Mouse (Mus musculus) mouse embryonic stem cell (cell line): ENCODE measurements at regions not wholly inside any gene's neighbourhood (a gene's known extent, or its start where the extent isn't known, plus 50 kb on each side); places are given as distances from the start of the nearest gene placed in this dataset.

Experiments used
- in situ Hi-C, 2 experiments: fragments of 300-500 bp; cut with MboI; formaldehyde crosslinking; loops; 1 replicate in 1 of 2; 3 replicates in 1 of 2; pipeline ENCODE4 v1.14.3; 2019 to 2020; ENCODE audit warnings: low sequenced_read_pairs in 2 of 2, low pct_unique_long_range_greater_than_20kb in 1 of 2, mixed read lengths in 1 of 2; ENCODE audit not compliant: unreplicated experiment in 1 of 2

- in situ Hi-C loops = no loop called here
Observed at GRCm38 (mm10) chr15:87994546-87994945, 450.4 kb downstream of the Fam19a5 start.

DNA sequence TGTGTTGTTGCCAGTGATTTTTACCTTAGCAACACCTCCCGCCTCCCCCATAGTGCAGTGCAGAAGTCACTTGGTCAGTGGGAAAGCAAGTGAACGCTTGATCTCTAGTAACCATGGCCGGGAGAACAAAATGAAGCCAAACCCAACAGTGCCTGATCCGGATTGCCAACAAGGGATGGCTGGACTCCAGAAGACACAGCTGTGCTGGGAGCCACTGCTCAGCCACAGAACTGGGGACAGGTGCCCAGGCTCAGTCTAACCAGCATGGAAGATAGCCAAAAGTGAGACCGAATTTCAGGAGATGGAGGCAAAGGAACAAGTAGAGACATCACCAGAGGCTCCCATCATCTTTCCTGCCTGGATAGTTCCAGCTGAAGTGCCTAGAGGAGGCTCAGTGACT lies 473.0 kb downstream of the Fam19a5 start:
- in situ Hi-C loops = no loop called here

DNA sequence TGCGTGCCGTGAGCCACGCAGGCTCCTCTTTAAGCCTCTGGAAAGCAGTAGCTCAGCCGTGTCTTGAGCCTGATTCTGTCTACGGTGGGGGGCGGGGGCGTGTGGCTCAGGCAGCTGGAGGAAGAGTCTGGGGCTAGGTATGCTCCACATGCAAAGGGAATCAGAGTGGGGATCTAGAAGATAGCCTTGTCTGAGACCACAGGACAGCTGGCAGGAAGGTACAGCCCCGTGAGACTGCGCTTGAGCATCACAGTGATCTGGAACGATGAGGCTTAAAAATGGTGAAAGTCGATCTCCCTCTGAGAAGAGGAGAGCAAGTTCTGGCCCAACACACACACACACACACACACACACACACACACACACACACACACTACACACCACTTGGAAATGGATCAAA lies 488.7 kb downstream of the Fam19a5 start:
- in situ Hi-C loops = no loop called here

GRCm38 (mm10) chr15:88033725-88034124 lies 489.6 kb downstream of the Fam19a5 start:
- in situ Hi-C loops = no loop called here

- in situ Hi-C loops = no loop called here
Observed at GRCm38 (mm10) chr15:88035486-88035885, 491.4 kb downstream of the Fam19a5 start.

GRCm38 (mm10) chr15:88036146-88037000 lies 492.3 kb downstream of the Fam19a5 start:
- in situ Hi-C loops = no loop called here

- in situ Hi-C loops = no loop called here
Observed at GRCm38 (mm10) chr15:88037606-88038005, 493.5 kb downstream of the Fam19a5 start.

GRCm38 (mm10) chr15:88042821-88043220 lies 498.7 kb downstream of the Fam19a5 start:
- in situ Hi-C loops = no loop called here

- in situ Hi-C loops = no loop called here
Observed at GRCm38 (mm10) chr15:88058071-88058470, 514.0 kb downstream of the Fam19a5 start.

DNA sequence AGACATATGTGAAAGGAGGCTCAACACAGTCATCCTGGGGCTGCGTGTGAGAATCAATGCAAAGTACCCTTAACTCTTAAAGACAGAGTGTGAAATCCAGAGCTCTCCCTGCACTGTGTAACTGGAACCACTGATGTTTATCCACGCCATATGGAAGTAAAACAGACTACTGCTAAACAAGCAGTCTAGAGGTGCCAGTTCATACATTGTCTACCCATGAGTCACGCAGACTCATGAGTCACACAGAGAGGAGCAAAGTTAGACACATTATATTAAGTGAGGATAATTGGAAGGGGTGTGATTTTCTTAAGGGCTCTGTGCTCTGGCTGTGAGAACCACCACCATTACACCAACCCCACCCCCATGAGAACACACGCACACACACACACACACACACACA lies 516.8 kb downstream of the Fam19a5 start:
- in situ Hi-C loops = no loop called here

- in situ Hi-C loops = no loop called here
Observed at GRCm38 (mm10) chr15:88063041-88063440, 518.9 kb downstream of the Fam19a5 start.

DNA sequence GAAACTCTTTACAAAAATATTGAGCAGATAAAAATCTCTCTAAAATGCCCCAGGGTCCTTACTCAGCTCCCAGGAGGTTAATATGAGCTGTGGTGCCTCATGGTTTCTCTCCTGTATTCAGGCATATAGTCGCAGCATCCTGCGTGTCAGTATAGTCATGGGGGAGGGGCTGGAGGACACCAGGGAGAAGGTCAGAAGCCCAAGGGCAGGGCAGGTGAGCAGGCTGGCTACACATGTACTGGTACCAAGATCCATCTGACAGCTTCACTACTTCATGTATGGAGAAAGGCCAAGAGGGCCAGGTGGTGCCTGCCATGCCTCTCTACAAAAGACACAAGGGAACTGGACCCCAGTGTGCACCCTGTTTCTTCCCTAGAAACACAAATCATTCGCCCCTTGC lies 524.4 kb downstream of the Fam19a5 start:
- in situ Hi-C loops = no loop called here

GRCm38 (mm10) chr15:88072676-88073075 lies 527.4 kb upstream of the Zdhhc25 start:
- in situ Hi-C loops = no loop called here

DNA sequence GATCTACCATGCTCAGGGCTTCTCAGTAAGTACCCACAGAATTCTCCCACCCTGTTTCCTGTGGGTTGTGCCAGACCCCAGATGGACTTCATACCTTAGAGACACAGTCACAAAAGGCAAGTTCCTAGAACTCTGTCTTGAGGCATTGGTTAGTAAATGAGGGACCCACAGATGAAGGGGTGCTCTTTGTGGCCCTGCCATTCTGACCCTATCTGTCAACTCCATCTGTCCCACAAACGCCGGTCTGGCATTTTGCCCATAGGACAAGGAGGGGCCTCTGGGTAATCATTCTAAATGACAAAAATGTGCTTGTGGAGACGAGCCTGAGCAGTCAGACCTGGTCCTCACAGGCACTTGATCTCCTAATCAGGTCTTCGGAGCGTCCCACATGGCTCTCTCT lies 516.2 kb upstream of the Zdhhc25 start:
- in situ Hi-C loops = no loop called here

GRCm38 (mm10) chr15:88085631-88086030 lies 514.5 kb upstream of the Zdhhc25 start:
- in situ Hi-C loops = no loop called here

DNA sequence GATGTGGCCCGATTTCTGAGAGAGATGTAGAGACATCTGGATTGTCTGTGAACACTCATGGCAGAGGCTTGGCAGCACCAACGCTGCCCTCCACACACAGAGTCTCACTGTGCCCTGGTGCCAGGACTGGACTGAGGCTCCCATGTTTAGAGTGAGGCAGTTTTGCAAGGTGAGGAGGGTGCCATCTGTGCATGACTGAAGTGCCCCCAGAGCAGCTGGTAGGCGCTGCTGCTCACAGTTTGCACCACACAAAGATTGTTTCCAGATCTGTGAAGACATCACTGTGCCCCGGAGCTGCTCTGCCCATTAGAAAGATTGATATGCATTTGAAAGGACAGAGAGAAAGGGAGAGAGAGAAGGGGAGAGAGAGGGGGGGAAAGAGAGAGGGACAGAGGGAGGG lies 510.6 kb upstream of the Zdhhc25 start:
- in situ Hi-C loops = no loop called here

DNA sequence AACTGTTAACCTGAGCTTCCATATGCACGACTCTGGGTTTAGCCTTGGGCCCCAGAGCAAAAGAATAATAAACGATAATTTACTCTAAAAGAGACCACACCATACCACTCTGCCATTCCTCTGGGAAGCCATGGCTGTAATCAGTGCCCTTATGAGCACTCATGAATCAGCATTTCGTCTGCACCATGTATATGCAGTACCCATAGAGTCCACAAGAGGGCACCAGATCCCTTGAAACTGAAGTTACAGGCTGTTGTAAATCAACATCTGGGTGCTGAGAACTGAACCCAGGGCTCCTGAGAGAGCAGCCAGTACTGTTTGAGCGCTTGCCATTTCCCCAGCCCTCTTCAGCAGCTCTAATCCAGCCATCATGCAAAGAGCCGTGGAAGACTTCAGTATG lies 508.7 kb upstream of the Zdhhc25 start:
- in situ Hi-C loops = no loop called here

- in situ Hi-C loops = no loop called here
Observed at GRCm38 (mm10) chr15:88120376-88120775, 479.7 kb upstream of the Zdhhc25 start.

DNA sequence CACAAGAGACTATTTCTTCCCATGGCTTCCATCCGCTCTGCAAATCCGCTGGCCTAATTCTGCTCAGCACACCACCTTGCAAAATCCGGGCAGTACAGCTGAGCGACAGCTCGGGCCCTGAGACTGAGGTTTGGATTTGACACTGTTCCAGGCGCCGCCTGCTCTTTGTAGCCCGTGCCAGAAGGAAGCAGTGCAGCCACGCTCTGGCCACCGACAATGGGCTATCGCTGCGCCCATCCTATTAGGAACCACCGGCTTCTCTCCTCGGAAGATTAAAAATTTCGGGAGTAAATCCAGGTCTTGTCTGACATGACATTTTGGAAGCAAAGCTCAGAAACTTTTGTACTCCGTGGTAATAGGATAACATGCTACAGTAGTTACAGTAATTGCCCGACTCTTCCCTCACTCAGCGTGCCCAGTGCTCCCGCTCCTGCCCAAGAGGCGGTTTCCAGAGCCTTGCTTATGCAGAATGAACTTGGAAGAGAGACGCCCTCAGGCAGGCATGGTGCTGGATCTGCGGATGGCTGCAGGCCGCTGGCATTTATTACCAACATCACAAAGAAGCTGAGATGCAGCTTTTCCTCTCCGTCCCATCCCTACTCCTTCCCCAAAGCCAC lies 476.1 kb upstream of the Zdhhc25 start:
- in situ Hi-C loops = no loop called here

DNA sequence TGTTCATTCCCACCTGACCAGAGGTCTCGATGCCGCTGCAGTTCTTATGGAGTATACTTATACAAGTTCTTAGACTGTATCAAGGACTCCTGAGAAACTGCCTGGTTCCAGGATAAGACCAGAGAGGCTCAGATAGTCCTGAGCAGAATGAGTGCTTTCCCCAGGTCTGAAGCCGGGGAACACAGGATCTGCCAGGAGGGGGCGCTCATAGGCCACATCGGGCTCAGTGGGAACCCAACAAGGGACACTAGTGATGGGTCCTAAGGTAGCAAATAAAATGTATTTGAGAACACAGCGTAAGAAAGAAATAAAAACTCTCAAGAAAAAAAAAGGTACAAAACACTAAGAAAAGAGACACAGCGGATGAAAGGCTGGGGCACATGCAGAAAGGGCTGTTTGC lies 454.0 kb upstream of the Zdhhc25 start:
- in situ Hi-C loops = no loop called here
